8 mouse cellular contexts compared by ENCODE assay signal in the genomic region with DNA sequence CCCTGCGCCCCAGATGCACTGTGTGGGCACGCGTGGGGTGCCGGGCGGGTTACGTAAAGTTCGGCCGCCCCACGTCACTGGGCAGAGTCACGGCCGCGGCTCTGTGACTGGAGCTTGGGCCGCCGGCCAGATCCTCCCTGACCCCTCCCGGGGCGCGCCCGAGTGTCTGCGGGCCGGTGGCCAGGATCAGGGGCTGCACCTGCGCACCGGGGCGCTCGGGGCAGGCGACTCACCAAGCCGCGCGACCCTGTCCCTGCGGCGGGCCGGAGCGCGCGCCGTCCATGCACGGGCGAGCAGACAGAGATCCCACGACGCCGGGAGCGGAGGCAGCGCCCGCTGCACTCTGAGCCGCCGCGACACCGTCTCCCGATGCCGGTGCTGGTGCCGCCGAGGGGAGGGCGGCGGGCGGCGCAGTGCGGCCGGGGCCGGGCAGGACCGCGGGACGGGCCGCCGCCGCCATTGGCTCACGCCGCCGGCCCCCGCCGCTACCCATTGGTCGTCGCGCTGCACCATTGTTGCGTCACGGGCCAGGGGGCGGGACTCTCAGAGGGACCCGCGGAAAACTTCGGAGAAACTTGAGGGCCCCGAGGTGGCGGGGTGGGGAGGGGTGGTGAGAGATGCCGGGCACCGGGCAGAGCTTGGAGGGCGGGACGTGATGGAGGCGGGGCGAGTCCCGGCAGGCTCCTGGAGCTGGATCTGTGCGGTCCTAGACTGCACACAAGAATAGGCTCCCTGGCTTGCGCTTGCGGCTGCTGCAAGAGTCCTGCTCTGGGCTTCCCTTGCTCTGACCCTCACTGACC. TPM values are rescaled to one million over a fixed set of nuclear protein-coding genes. Genes with fewer than 3 reads are reported as not detected.
DNase-seq lines count a peak whose midpoint lies in the region; ATAC-seq and TF ChIP-seq lines count a peak whose summit lies in the region.

A gene (minus strand): TSS at position 434 of the 800 bp plus-strand sequence.

- H3K27me3 ChIP-seq in heart, embryonic 12.5 days (replicated peaks), result peaks cover 9% of the 10 kb centered on the region; the same call in 1 of the 2 replicates
- no peaks in the 10 kb centered on the region for H3K27me3 ChIP-seq in kidney, postnatal 0 days (ENCODE audit: insufficient read depth, low read length)
- no peaks in the 10 kb centered on the region for H3K27me3 ChIP-seq in liver, embryonic 11.5 days (replicated peaks; ENCODE audit: control insufficient read depth, insufficient read depth, low read length)
- H3K27me3 ChIP-seq in stomach, embryonic 14.5 days (ENCODE audit: control insufficient read depth, insufficient read depth, low read length), result no peaks in the 10 kb centered on the region

- H3K4me2 ChIP-seq in heart, embryonic 12.5 days, result peak within 1 kb of the TSS; percentile 94
- H3K4me2 ChIP-seq in kidney, postnatal 0 days (ENCODE audit: low read length), result peak within 1 kb of the TSS; percentile 97
- H3K4me2 ChIP-seq in liver, embryonic 11.5 days, result peak within 1 kb of the TSS; percentile 98
- peak within 1 kb of the TSS; percentile 96 for H3K4me2 ChIP-seq in stomach, embryonic 14.5 days (replicated peaks; ENCODE audit: low read depth, low read length)

- peaks cover 18% of the 10 kb centered on the region for H3K4me1 ChIP-seq in heart, embryonic 12.5 days (replicated peaks)
- H3K4me1 ChIP-seq in kidney, postnatal 0 days (replicated peaks; ENCODE audit: insufficient read depth, low read length), result 0 out of 2 replicates have a peak, but pooled peaks cover 3% of the 10 kb centered on the region
- peaks cover 54% of the 10 kb centered on the region for H3K4me1 ChIP-seq in liver, embryonic 11.5 days (replicated peaks; ENCODE audit: control insufficient read depth, insufficient read depth, low read length)
- no peaks in the 10 kb centered on the region for H3K4me1 ChIP-seq in stomach, embryonic 14.5 days (ENCODE audit: control insufficient read depth, insufficient read depth, low read length)

- H3K4me3 ChIP-seq in heart, embryonic 12.5 days, result peak within 1 kb of the TSS; percentile 82
- peak within 1 kb of the TSS; percentile 66 for H3K4me3 ChIP-seq in kidney, postnatal 0 days (replicated peaks; ENCODE audit: low read depth, low read length)
- H3K4me3 ChIP-seq in liver, embryonic 11.5 days (ENCODE audit: low read depth, low read length), result peak within 1 kb of the TSS; percentile 97
- peak within 1 kb of the TSS; percentile 85 for H3K4me3 ChIP-seq in stomach, embryonic 14.5 days (ENCODE audit: low read depth, low read length)

- peak within 1 kb of the TSS; percentile 90 for H3K9ac ChIP-seq in heart, embryonic 12.5 days
- peak within 1 kb of the TSS; percentile 87 for H3K9ac ChIP-seq in kidney, postnatal 0 days (ENCODE audit: low read depth, low read length)
- H3K9ac ChIP-seq in liver, embryonic 11.5 days (ENCODE audit: low read depth, low read length), result peak within 1 kb of the TSS; percentile 97
- peak within 1 kb of the TSS; percentile 72 for H3K9ac ChIP-seq in stomach, embryonic 14.5 days (replicated peaks; ENCODE audit: low read depth, low read length)

- H3K9me3 ChIP-seq in heart, embryonic 12.5 days (replicated peaks), result no peaks in the 10 kb centered on the region
- no peaks in the 10 kb centered on the region for H3K9me3 ChIP-seq in kidney, postnatal 0 days (replicated peaks; ENCODE audit: low read length)
- no peaks in the 10 kb centered on the region for H3K9me3 ChIP-seq in liver, embryonic 11.5 days (ENCODE audit: control insufficient read depth, low read length)
- no peaks in the 10 kb centered on the region for H3K9me3 ChIP-seq in stomach, embryonic 14.5 days (ENCODE audit: control insufficient read depth, low read depth, low read length)

- peak within 1 kb of the TSS; percentile 85 for H3K27ac ChIP-seq in heart, embryonic 12.5 days (ENCODE audit: poor library complexity, severe bottlenecking)
- H3K27ac ChIP-seq in kidney, postnatal 0 days, result peak within 1 kb of the TSS; percentile 83
- H3K27ac ChIP-seq in liver, embryonic 11.5 days (ENCODE audit: low read depth, low read length), result peak within 1 kb of the TSS; percentile 88
- peak within 1 kb of the TSS; percentile 58; the same call in 1 of the 2 replicates for H3K27ac ChIP-seq in stomach, embryonic 14.5 days (ENCODE audit: low read length)

- ATAC-seq in erythroid progenitor cell, adult 5-6 weeks (replicated peaks; ENCODE audit: low FRiP score, poor library complexity, severe bottlenecking), result peak; percentile 75
- peak; percentile 97 for ATAC-seq in heart, embryonic 12.5 days (ENCODE audit: insufficient number of reproducible peaks, low FRiP score)
- peak; percentile 94 for ATAC-seq in kidney, postnatal 0 days (replicated peaks; ENCODE audit: low FRiP score, low read depth)
- ATAC-seq in liver, embryonic 11.5 days (replicated peaks; ENCODE audit: low FRiP score), result peak; percentile 89
- ATAC-seq in stomach, embryonic 14.5 days (ENCODE audit: insufficient number of reproducible peaks, insufficient read depth, low FRiP score, low read depth), result peak; percentile 94

- WGBS in heart, embryonic 12.5 days, result under 1% methylated on average over 75 of the region's 90 CpGs
- WGBS in kidney, postnatal 0 days, result under 1% methylated on average over 85 of the region's 90 CpGs
- under 1% methylated on average over 87 of the region's 90 CpGs for whole genome bisulfite sequencing in liver, embryonic 11.5 days
- WGBS in stomach, embryonic 14.5 days, result under 1% methylated on average over 81 of the region's 90 CpGs

- peaks cover 30% of the 10 kb centered on the region for H3K36me3 ChIP-seq in heart, embryonic 12.5 days
- 0 out of 2 replicates have a peak, but pooled peaks cover 3% of the 10 kb centered on the region for H3K36me3 ChIP-seq in kidney, postnatal 0 days (ENCODE audit: insufficient read depth, low read length)
- H3K36me3 ChIP-seq in liver, embryonic 11.5 days (ENCODE audit: control insufficient read depth, insufficient read depth, low read length), result peaks cover 20% of the 10 kb centered on the region
- H3K36me3 ChIP-seq in stomach, embryonic 14.5 days (ENCODE audit: control insufficient read depth, insufficient read depth, low read length), result peaks cover 12% of the 10 kb centered on the region

- peak; percentile 94 for DNase-seq in CD4-positive helper T cell, adult 2 months (ENCODE audit: low read depth, low spot score)
- DNase-seq in brain, embryonic 18.5 days (ENCODE audit: low read depth, low spot score), result peak; percentile 65
- DNase-seq in kidney, postnatal 0 days (ENCODE audit: low spot score), result peak; percentile 95
- DNase-seq in liver, embryonic 11.5 days (ENCODE audit: low spot score), result peak; percentile 97
- DNase-seq in naive thymus-derived CD4-positive, alpha-beta T cell, adult 2 months (ENCODE audit: low read depth), result peak; percentile 92

- TF ChIP-seq CTCF in kidney, postnatal 0 days (IDR thresholded peaks at IDR 0.05; ENCODE audit: low read depth), result no peak

RNA-seq across cellular contexts. Expression of the gene that starts here (rescaled TPM):
- 8.4 and 13.3 TPM in 2 replicates for total RNA-seq in erythroid progenitor cell, adult 5-6 weeks (2015; ENCODE audit: low replicate concordance)
- total RNA-seq in erythroid progenitor cell, adult 5-6 weeks (2017; ENCODE audit: low replicate concordance), result 18.3 and 20.3 TPM in 2 replicates
- polyA plus RNA-seq in heart, embryonic 12.5 days (2016; fragmentation: Nextera tagmentation; extraction: Ambion mirVana), result 13.2 and 14.2 TPM in 2 replicates
- polyA plus RNA-seq in kidney, postnatal 0 days (2015; fragmentation: Nextera tagmentation; extraction: Ambion mirVana), result 19.5 and 19.9 TPM in 2 replicates
- polyA plus RNA-seq in liver, embryonic 11.5 days (2014; fragmentation: Nextera tagmentation; extraction: Ambion mirVana), result 32.9 and 33.3 TPM in 2 replicates
- polyA plus RNA-seq in stomach, embryonic 14.5 days (2014; fragmentation: Nextera tagmentation; extraction: Ambion mirVana), result 10.3 and 10.4 TPM in 2 replicates

Comparison
In these comparisons a context has a peak if more than half of its experiments do, and no peak if none do; other contexts are left out.
1. Peak in every context shown above with its lines: DNase-seq, ATAC-seq, H3K4me3 ChIP-seq and H3K27ac ChIP-seq.